Mouse (Mus musculus): ENCODE measurements around the gene Dlg2.

The Dlg2 gene

GRCm38 (mm10) chr7:92492262-92492661, 2015.8 kb downstream of the Dlg2 start:
- DNase-seq = peak in 1 of 2 experiments; percentile 21

- DNase-seq = no peak
Observed at GRCm38 (mm10) chr7:92493521-92493920, 2017.0 kb downstream of the Dlg2 start.

All from cerebellum, postnatal 10 days (tissue).